Mouse (Mus musculus) kidney, postnatal 0 days (tissue): ENCODE data around the gene Htt. TPM values are rescaled to one million over a fixed set of nuclear protein-coding genes. Genes with fewer than 3 reads are reported as not detected.
A peak's percentile ranks its signal among the peaks of the same experiment; 100 is the strongest.

ENCODE experiments used
- ATAC-seq: fragments of 200-750 bp; cut with Nextera tagmentation; replicated peaks from 2 replicates; pipeline ENCODE4 v1.8.0; 2017; ENCODE audit warnings: low read depth, moderate number of reproducible peaks, moderate TSS enrichment, moderate library complexity; ENCODE audit not compliant: low FRiP score
- DNase-seq: peaks from one replicate; pipeline ENCODE4 v3.0.0-alpha.2; 2016; ENCODE audit warnings: low spot score
- H3K27ac ChIP-seq: fragments of 300-500 bp; sonication (generic); 2 replicates; pipeline ENCODE4 v1.5.1; 2014; ENCODE audit warnings: mild to moderate bottlenecking
- H3K27me3 ChIP-seq: fragments of 300-500 bp; sonication (generic); 2 replicates; pipeline ENCODE4 v1.6.1; 2014; ENCODE audit warnings: low read length, mixed read lengths; ENCODE audit not compliant: insufficient read depth
- H3K36me3 ChIP-seq: fragments of 300-500 bp; sonication (generic); 2 replicates; pipeline ENCODE4 v1.6.1; 2014; ENCODE audit warnings: low read length, mixed read lengths; ENCODE audit not compliant: insufficient read depth
- H3K4me1 ChIP-seq: fragments of 300-500 bp; sonication (generic); replicated peaks from 2 replicates; pipeline ENCODE4 v1.6.1; 2014; ENCODE audit warnings: antibody characterized with exemption, low read length, mixed read lengths; ENCODE audit not compliant: insufficient read depth
- H3K4me2 ChIP-seq: fragments of 300-500 bp; sonication (generic); 2 replicates; pipeline ENCODE4 v1.6.1; 2014; ENCODE audit warnings: mild to moderate bottlenecking, low read length, moderate library complexity, mixed read lengths
- H3K4me3 ChIP-seq: fragments of 300-500 bp; sonication (generic); replicated peaks from 2 replicates; pipeline ENCODE4 v1.5.1; 2014; ENCODE audit warnings: low read depth, low read length
- H3K9ac ChIP-seq: fragments of 300-500 bp; sonication (generic); 2 replicates; pipeline ENCODE4 v1.6.1; 2014; ENCODE audit warnings: low read depth, low read length
- H3K9me3 ChIP-seq: fragments of 300-500 bp; sonication (generic); replicated peaks from 2 replicates; pipeline ENCODE4 v1.6.1; 2016; ENCODE audit warnings: low read length, inconsistent platforms, mixed read lengths
- CTCF ChIP-seq: IDR thresholded peaks from 2 replicates; pipeline ENCODE4 v1.5.1; 2016; ENCODE audit warnings: antibody characterized with exemption, low read depth, mild to moderate bottlenecking, moderate library complexity
- WGBS: fragments of 180-500 bp; shearing (Covaris S2); extraction: QIAGEN DNeasy Blood & Tissue Kit; methylation state at CpG from one replicate; pipeline ENCODE4 v1.1.7; 2014; 5-methylcytosine and 5-hydroxymethylcytosine counted together
- polyA plus RNA-seq: library from polyadenylated mRNA; unstranded; fragments of >200 nt; fragmentation: Nextera tagmentation; extraction: Ambion mirVana; gene quantifications from 2 replicates; pipeline ENCODE4 v1.2.1, GENCODE M21; 2015

Gene Htt
- polyA plus RNA-seq, 1 experiment from 2014 or later, result 4.1 TPM

DNA sequence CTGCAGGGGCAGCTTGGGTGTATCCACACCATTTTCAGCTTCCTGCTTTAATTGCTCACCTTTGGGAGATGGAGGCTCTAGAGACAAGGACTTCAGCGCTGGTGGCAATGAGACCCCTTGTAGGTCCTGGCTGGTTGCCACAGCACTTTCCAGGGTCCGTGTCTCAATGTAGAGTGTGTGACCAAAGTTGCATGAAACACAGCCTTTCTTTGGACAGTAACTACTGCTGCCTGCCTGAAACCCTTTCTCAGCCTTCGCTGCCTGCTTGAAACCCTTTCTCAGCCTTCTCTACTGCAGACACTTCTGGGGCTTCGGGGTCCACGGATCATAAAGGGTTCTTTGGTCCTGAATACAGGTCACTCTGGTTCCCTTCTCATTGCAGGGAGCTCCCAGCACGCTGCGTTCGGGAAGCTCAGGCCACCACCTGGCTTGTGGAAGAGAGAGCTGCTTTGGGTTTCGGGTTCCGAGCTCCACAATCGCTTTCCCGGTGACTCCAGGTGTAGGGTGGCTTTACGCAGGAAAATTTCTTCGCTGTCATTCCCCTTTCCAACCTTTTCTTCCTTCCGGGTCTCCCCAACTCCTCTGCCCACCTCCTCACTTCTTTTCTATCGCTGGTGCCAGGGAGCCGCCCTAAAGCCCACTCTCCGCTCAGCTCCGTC lies 561 bp upstream of the Htt start:
- Histone ChIP-seq H3K4me2 (peak overlapping the region; percentile 83), H3K4me1 (no peaks in the 10 kb centered on the region), H3K27ac (peak overlapping the region; percentile 88), H3K27me3 (no peaks in the 10 kb centered on the region), H3K4me3 (peak overlapping the region; percentile 83), H3K36me3 (no peaks in the 10 kb centered on the region), H3K9me3 (no peaks in the 10 kb centered on the region), H3K9ac (peak overlapping the region; percentile 87)
- ATAC-seq (peak; percentile 15; the same call in 1 of the 2 replicates), DNase-seq (peak; percentile 33)
- 1% methylated on average over 19 of the region's 19 CpGs for WGBS
- no peak for TF ChIP-seq CTCF

DNA sequence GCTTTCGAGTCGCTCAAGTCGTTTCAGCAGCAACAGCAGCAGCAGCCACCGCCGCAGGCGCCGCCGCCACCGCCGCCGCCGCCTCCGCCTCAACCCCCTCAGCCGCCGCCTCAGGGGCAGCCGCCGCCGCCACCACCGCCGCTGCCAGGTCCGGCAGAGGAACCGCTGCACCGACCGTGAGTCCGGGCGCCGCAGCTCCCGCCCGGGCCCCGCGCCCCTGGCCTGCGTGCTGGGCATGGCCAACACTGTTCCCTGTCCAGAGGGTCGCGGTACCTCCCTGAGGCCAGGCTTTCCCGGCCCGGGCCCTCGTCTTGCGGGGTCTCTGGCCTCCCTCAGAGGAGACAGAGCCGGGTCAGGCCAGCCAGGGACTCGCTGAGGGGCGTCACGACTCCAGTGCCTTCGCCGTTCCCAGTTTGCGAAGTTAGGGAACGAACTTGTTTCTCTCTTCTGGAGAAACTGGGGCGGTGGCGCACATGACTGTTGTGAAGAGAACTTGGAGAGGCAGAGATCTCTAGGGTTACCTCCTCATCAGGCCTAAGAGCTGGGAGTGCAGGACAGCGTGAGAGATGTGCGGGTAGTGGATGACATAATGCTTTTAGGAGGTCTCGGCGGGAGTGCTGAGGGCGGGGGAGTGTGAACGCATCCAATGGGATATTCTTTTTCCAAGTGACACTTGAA lies 533 bp downstream of the Htt start:
- Histone ChIP-seq H3K27ac (peak overlapping the region; percentile 88), H3K27me3 (no peaks in the 10 kb centered on the region), H3K4me3 (peak overlapping the region; percentile 83), H3K4me1 (no peaks in the 10 kb centered on the region), H3K9me3 (no peaks in the 10 kb centered on the region), H3K36me3 (no peaks in the 10 kb centered on the region), H3K9ac (peak overlapping the region; percentile 87), H3K4me2 (peak overlapping the region; percentile 83)
- no peak for TF ChIP-seq CTCF
- ATAC-seq (peak; percentile 55), DNase-seq (peak; percentile 69)
- under 1% methylated on average over 51 of the region's 54 CpGs for WGBS

DNA sequence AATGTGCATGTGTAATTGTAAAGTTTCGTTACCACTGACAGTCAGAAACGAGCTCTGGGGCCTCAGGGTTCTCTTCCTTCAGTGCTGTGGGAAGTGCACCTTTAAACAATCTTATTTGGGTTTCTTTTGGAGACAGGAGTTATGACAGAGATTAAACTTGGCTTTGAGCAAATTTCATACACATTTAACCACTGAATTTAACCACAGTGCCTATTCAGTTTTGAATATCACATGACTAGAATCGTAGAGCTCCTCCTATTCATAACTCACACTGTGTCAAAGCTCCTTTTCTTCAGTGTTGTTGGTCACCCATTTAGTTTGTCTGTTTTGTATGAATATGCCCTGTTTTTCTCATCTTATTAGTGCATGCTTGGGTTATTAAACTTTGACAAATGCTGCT lies 10.3 kb downstream of the Htt start:
- Histone ChIP-seq H3K9me3 (no peaks in the 10 kb centered on the region), H3K36me3 (no peaks in the 10 kb centered on the region), H3K9ac (no peak overlapping the region), H3K27ac (no peak overlapping the region), H3K4me3 (no peak overlapping the region), H3K4me2 (no peak overlapping the region), H3K27me3 (no peaks in the 10 kb centered on the region), H3K4me1 (no peaks in the 10 kb centered on the region)
- DNase-seq (no peak), ATAC-seq (no peak)
- no peak for TF ChIP-seq CTCF
- 86% methylated on average over 3 of the region's 3 CpGs for WGBS

DNA sequence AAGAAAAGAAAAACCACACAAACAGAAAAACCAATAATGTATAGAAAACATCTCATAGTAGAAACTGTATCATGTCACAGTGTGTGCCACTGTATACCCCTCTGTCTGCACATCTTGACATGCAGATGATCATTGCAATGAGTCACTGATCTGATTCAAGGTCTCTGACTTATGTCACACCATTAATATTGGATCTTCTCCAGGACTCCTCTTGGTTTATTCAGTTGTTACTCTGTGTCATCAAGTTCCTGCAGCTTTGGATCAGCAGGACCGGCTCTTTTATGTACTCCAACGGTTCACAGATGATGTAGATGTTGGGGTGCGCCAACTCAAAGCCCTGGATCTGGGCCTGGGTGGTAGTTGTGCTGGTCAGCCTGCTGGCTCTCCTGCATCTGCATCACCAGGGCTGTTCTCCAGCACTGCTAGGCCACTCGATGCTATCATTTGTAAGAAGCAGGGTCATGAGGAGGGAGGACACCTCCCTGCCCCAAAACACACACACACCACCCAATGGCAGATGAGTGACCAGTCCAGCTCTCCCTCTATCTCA lies 11.2 kb downstream of the Htt start:
- DNase-seq (no peak), ATAC-seq (no peak)
- no peak overlapping the region for H3K9ac ChIP-seq
- H3K4me3 ChIP-seq, result no peak overlapping the region
- H3K36me3 ChIP-seq, result no peaks in the 10 kb centered on the region
- no peak overlapping the region for H3K27ac ChIP-seq
- H3K4me1 ChIP-seq, result no peaks in the 10 kb centered on the region
- H3K9me3 ChIP-seq, result no peaks in the 10 kb centered on the region
- no peak overlapping the region for H3K4me2 ChIP-seq
- H3K27me3 ChIP-seq, result no peaks in the 10 kb centered on the region
- WGBS, result 97% methylated on average over 4 of the region's 4 CpGs
- TF ChIP-seq CTCF, result no peak

DNA sequence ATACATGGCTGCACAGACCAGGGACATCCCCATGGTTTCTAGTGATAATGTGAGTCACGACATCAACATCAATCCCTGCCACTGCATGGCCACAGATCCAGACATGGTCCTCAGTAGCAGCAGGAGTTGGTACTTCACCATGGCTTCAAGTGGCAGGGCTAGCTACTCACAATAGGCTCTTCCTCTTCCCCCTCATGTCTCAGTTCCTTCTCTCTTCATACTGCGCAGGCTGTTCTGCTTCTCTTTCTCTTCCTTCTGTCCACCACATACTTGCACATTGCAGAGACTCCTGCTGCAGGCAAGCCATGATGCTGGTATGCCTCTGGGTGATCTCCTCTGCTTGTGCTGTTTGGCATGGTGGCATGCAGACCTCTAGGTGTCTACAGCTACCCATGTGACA lies 11.9 kb downstream of the Htt start:
- TF ChIP-seq CTCF, result no peak
- Histone ChIP-seq H3K9ac (no peak overlapping the region), H3K4me3 (no peak overlapping the region), H3K4me2 (no peak overlapping the region), H3K27me3 (no peaks in the 10 kb centered on the region), H3K4me1 (no peaks in the 10 kb centered on the region), H3K36me3 (no peaks in the 10 kb centered on the region), H3K9me3 (no peaks in the 10 kb centered on the region), H3K27ac (no peak overlapping the region)
- ATAC-seq, result no peak
- 97% methylated on average over 2 of the region's 2 CpGs for WGBS
- no peak for DNase-seq

DNA sequence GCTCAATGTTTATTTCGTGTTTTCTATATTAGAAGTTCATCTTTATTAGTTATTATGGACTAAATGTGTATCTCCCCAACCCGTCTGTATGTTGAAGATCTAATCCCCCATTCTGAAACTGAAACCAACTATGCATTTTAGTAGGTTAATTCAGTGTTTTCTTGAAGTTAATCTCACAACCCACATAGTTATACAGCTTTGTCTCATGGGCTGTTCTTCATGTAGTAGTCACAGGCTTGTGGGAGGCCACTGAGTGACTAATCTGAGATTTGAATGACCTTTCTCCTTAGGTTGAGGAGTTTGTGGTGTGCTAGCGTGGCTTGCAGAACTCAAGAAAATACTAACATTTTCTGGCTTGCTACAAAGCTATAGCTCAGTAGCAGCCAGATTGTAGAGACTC lies 23.5 kb downstream of the Htt start:
- no peak for ATAC-seq
- Histone ChIP-seq H3K4me3 (no peak overlapping the region), H3K36me3 (no peaks in the 10 kb centered on the region), H3K27ac (no peak overlapping the region), H3K9ac (no peak overlapping the region), H3K4me2 (no peak overlapping the region), H3K27me3 (no peaks in the 10 kb centered on the region), H3K4me1 (no peaks in the 10 kb centered on the region), H3K9me3 (no peaks in the 10 kb centered on the region)
- TF ChIP-seq CTCF, result no peak
- 91% methylated on average over 3 of the region's 3 CpGs for WGBS
- DNase-seq, result no peak
